Mouse (Mus musculus): ENCODE results near the gene Cacna1a. TPM values are rescaled to one million over a fixed set of nuclear protein-coding genes. Genes with fewer than 3 reads are reported as not detected.

Cacna1a gene
- polyA plus RNA-seq, 1 experiment from 2014 or later: 15.7 TPM

GRCm38 (mm10) chr8:84554301-84555027 lies 166.2 kb downstream of the Cacna1a start:
- no peaks in the 10 kb centered on the region for H3K79me2 ChIP-seq (ENCODE audit: inconsistent target)
- WGBS (ENCODE audit: missing documents): 42% methylated on average over 13 of the region's 14 CpGs
- no peaks in the 10 kb centered on the region for H3K36me3 ChIP-seq (ENCODE audit: inconsistent target)
- no peak overlapping the region for H3K4me3 ChIP-seq (ENCODE audit: inconsistent target)
- no peak overlapping the region for H3K27ac ChIP-seq

- no peaks in the 10 kb centered on the region for H3K36me3 ChIP-seq (ENCODE audit: inconsistent target)
- H3K79me2 ChIP-seq (ENCODE audit: inconsistent target): no peaks in the 10 kb centered on the region
- H3K4me3 ChIP-seq (ENCODE audit: inconsistent target): no peak overlapping the region
- no peak overlapping the region for H3K27ac ChIP-seq
- WGBS (ENCODE audit: missing documents): 56% methylated on average over 7 of the region's 7 CpGs
Measured at GRCm38 (mm10) chr8:84555269-84555668, 167.0 kb downstream of the Cacna1a start.

GRCm38 (mm10) chr8:84557936-84558335 lies 169.7 kb downstream of the Cacna1a start:
- H3K4me3 ChIP-seq (ENCODE audit: inconsistent target): no peak overlapping the region
- H3K36me3 ChIP-seq (ENCODE audit: inconsistent target): no peaks in the 10 kb centered on the region
- no peak overlapping the region for H3K27ac ChIP-seq
- no peaks in the 10 kb centered on the region for H3K79me2 ChIP-seq (ENCODE audit: inconsistent target)
- 88% methylated on average over 4 of the region's 4 CpGs for WGBS (ENCODE audit: missing documents)

- Histone ChIP-seq H3K4me3 (ENCODE audit: inconsistent target) (no peak overlapping the region), H3K36me3 (ENCODE audit: inconsistent target) (no peaks in the 10 kb centered on the region), H3K27ac (no peak overlapping the region), H3K79me2 (ENCODE audit: inconsistent target) (no peaks in the 10 kb centered on the region)
- 12% methylated on average over 63 of the region's 84 CpGs for WGBS (ENCODE audit: missing documents)
Measured at GRCm38 (mm10) chr8:84559121-84559604, 170.9 kb downstream of the Cacna1a start.

- no peaks in the 10 kb centered on the region for H3K36me3 ChIP-seq (ENCODE audit: inconsistent target)
- H3K4me3 ChIP-seq (ENCODE audit: inconsistent target): no peak overlapping the region
- no peaks in the 10 kb centered on the region for H3K79me2 ChIP-seq (ENCODE audit: inconsistent target)
- WGBS (ENCODE audit: missing documents): 75% methylated on average over 4 of the region's 4 CpGs
- H3K27ac ChIP-seq: no peak overlapping the region
Measured at GRCm38 (mm10) chr8:84561698-84562097, 173.5 kb downstream of the Cacna1a start.

GRCm38 (mm10) chr8:84564042-84564441 lies 175.8 kb downstream of the Cacna1a start:
- no peaks in the 10 kb centered on the region for H3K36me3 ChIP-seq (ENCODE audit: inconsistent target)
- no peak overlapping the region for H3K27ac ChIP-seq
- H3K79me2 ChIP-seq (ENCODE audit: inconsistent target): no peaks in the 10 kb centered on the region
- H3K4me3 ChIP-seq (ENCODE audit: inconsistent target): no peak overlapping the region
- WGBS (ENCODE audit: missing documents): 77% methylated on average over 1 of the region's 1 CpGs

- Histone ChIP-seq H3K36me3 (ENCODE audit: inconsistent target) (no peaks in the 10 kb centered on the region), H3K27ac (no peak overlapping the region), H3K4me3 (ENCODE audit: inconsistent target) (no peak overlapping the region), H3K79me2 (ENCODE audit: inconsistent target) (no peaks in the 10 kb centered on the region)
- WGBS (ENCODE audit: missing documents): 56% methylated on average over 25 of the region's 25 CpGs
Measured at GRCm38 (mm10) chr8:84565577-84566360, 177.5 kb downstream of the Cacna1a start.

- 42% methylated on average over 12 of the region's 12 CpGs for WGBS (ENCODE audit: missing documents)
- H3K4me3 ChIP-seq (ENCODE audit: inconsistent target): no peak overlapping the region
- 0 out of 2 replicates have a peak overlapping the region, but pooled peaks have one; percentile 1 for H3K27ac ChIP-seq
- no peaks in the 10 kb centered on the region for H3K79me2 ChIP-seq (ENCODE audit: inconsistent target)
- no peaks in the 10 kb centered on the region for H3K36me3 ChIP-seq (ENCODE audit: inconsistent target)
Measured at GRCm38 (mm10) chr8:84566816-84567413, 178.7 kb downstream of the Cacna1a start.

GRCm38 (mm10) chr8:84567541-84567940 lies 179.3 kb downstream of the Cacna1a start:
- no peaks in the 10 kb centered on the region for H3K36me3 ChIP-seq (ENCODE audit: inconsistent target)
- WGBS (ENCODE audit: missing documents): 15% methylated on average over 19 of the region's 19 CpGs
- H3K79me2 ChIP-seq (ENCODE audit: inconsistent target): no peaks in the 10 kb centered on the region
- no peak overlapping the region for H3K4me3 ChIP-seq (ENCODE audit: inconsistent target)
- H3K27ac ChIP-seq: 0 out of 2 replicates have a peak overlapping the region, but pooled peaks have one; percentile 1

- no peaks in the 10 kb centered on the region for H3K36me3 ChIP-seq (ENCODE audit: inconsistent target)
- H3K27ac ChIP-seq: no peak overlapping the region
- H3K4me3 ChIP-seq (ENCODE audit: inconsistent target): no peak overlapping the region
- 73% methylated on average over 8 of the region's 8 CpGs for WGBS (ENCODE audit: missing documents)
- H3K79me2 ChIP-seq (ENCODE audit: inconsistent target): no peaks in the 10 kb centered on the region
Measured at GRCm38 (mm10) chr8:84568737-84569136, 180.5 kb downstream of the Cacna1a start.

GRCm38 (mm10) chr8:84569921-84570673 lies 181.9 kb downstream of the Cacna1a start:
- Histone ChIP-seq H3K36me3 (ENCODE audit: inconsistent target) (no peaks in the 10 kb centered on the region), H3K79me2 (ENCODE audit: inconsistent target) (no peaks in the 10 kb centered on the region), H3K27ac (no peak overlapping the region), H3K4me3 (ENCODE audit: inconsistent target) (no peak overlapping the region)
- WGBS (ENCODE audit: missing documents): 55% methylated on average over 25 of the region's 25 CpGs

- H3K36me3 ChIP-seq (ENCODE audit: inconsistent target): no peaks in the 10 kb centered on the region
- 93% methylated on average over 3 of the region's 4 CpGs for WGBS (ENCODE audit: missing documents)
- no peaks in the 10 kb centered on the region for H3K79me2 ChIP-seq (ENCODE audit: inconsistent target)
- no peak overlapping the region for H3K27ac ChIP-seq
- no peak overlapping the region for H3K4me3 ChIP-seq (ENCODE audit: inconsistent target)
Measured at GRCm38 (mm10) chr8:84577432-84577831, 189.2 kb downstream of the Cacna1a start.

GRCm38 (mm10) chr8:84579595-84579994 lies 191.4 kb downstream of the Cacna1a start:
- no peak overlapping the region for H3K4me3 ChIP-seq (ENCODE audit: inconsistent target)
- WGBS (ENCODE audit: missing documents): 36% methylated on average over 3 of the region's 3 CpGs
- no peaks in the 10 kb centered on the region for H3K79me2 ChIP-seq (ENCODE audit: inconsistent target)
- H3K36me3 ChIP-seq (ENCODE audit: inconsistent target): no peaks in the 10 kb centered on the region
- no peak overlapping the region for H3K27ac ChIP-seq

GRCm38 (mm10) chr8:84585311-84585710 lies 197.1 kb downstream of the Cacna1a start:
- no peak overlapping the region for H3K4me3 ChIP-seq (ENCODE audit: inconsistent target)
- H3K27ac ChIP-seq: no peak overlapping the region
- 78% methylated on average over 1 of the region's 1 CpGs for WGBS (ENCODE audit: missing documents)
- no peaks in the 10 kb centered on the region for H3K79me2 ChIP-seq (ENCODE audit: inconsistent target)
- no peaks in the 10 kb centered on the region for H3K36me3 ChIP-seq (ENCODE audit: inconsistent target)
